Mouse (Mus musculus) C2C12 (cell line): ENCODE results near the gene Mpzl2.

ENCODE experiments used
- CTCF ChIP-seq: IDR thresholded peaks from one replicate; pipeline ENCODE4 v1.5.1; 2011; ENCODE audit not compliant: control insufficient read depth, insufficient read depth, insufficient read length
- FOSL1 ChIP-seq: IDR thresholded peaks from one replicate; pipeline ENCODE4 v1.8.0; 2011; ENCODE audit warnings: mild to moderate bottlenecking, low read length; ENCODE audit not compliant: poor library complexity, insufficient read depth, severe bottlenecking
- MAX ChIP-seq: IDR thresholded peaks from one replicate; pipeline ENCODE4 v1.6.1; 2011; ENCODE audit warnings: mild to moderate bottlenecking, control low read depth
- MYOD1 ChIP-seq: IDR thresholded peaks from one replicate; pipeline ENCODE4 v1.6.1; 2011; ENCODE audit warnings: low read depth; ENCODE audit not compliant: control insufficient read depth, insufficient read length
- MYOG ChIP-seq: IDR thresholded peaks from one replicate; pipeline ENCODE4 v1.6.1; 2011; ENCODE audit not compliant: control insufficient read depth, insufficient read length; ENCODE audit errors: extremely low read depth
- USF1 ChIP-seq: IDR thresholded peaks from one replicate; pipeline ENCODE4 v1.6.1; 2011; ENCODE audit warnings: low read depth, mild to moderate bottlenecking, control low read depth, moderate library complexity

DNA sequence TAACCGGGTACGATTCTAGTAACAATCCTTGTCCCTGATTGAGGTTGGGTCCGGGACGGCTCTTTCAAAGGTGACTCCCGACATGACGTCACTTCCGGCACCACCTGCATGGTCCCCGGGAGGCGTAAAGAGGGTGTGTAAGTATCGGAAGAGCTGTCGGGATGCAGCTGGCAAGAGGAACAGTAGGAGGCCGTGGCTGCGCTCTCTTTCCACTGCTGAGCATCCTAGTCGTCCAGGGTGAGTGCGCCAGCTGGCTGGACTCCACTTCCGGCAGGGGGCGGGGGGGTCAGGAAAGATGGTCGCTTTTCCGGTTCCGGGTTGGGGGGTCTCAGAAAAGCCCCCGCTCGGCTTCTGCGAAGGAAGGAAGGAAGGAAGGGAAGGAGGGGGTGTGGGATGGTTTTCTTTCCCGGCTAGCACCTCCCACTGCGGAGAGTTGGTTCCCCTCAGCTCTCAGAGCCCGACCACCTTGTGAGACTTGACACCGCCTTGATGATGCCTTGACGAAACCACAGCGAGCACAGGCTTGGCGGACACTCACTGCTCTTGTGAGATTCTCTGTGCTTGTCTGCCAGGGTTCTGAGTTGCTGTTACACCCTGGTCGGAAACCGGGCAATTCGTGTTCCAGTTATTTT, 15.6 kb downstream of the Mpzl2 start, which contains the start of gene Mpzl3:
- TF ChIP-seq CTCF (no peak), MAX (no peak), FOSL1 (no peak), USF1 (no peak), MYOD1 (no peak), MYOG (no peak)
